Mouse (Mus musculus): ENCODE results near the gene Gm7168.

DNA sequence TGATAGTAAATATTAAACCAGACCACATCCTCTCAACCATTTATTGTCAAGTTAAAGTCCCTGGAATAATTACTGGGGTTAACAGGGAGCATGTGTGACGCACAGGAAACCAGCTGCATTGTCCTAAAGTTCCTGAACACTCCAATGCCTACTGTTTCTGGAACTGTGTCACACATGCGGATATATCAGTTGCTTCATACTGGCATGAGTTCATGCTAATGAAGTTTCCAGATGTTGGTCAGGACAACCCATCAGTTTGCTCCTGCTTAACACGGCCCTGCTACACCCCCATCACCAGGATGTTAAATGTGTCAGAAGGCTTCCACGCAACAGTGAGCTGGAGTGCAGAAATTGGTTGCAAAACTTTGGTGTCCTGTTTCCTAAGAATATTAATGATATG, 33.6 kb upstream of the Gm7168 start:
- TF ChIP-seq CTCF (IDR thresholded peaks at IDR 0.05; ENCODE audit: low read depth) (no peak), EP300 (IDR thresholded peaks at IDR 0.05; ENCODE audit: low read depth) (no peak)
